Mouse (Mus musculus): Measurements from ENCODE around the gene Gabarapl2. TPM values are rescaled to one million over a fixed set of nuclear protein-coding genes. Genes with fewer than 3 reads are reported as not detected.

The Gabarapl2 gene
- polyA plus RNA-seq (2014; fragmentation: Illumina TruSeq; extraction: RNeasy Lipid Tissue Mini Kit (QIAGEN cat#74804); ENCODE audit: low read depth, low replicate concordance), result 165 TPM

GRCm38 (mm10) chr8:111940171-111941100, at the start of gene Gabarapl2:
Gene Gabarapl2, plus strand, starts transcription at chr8:111940703.

DNA sequence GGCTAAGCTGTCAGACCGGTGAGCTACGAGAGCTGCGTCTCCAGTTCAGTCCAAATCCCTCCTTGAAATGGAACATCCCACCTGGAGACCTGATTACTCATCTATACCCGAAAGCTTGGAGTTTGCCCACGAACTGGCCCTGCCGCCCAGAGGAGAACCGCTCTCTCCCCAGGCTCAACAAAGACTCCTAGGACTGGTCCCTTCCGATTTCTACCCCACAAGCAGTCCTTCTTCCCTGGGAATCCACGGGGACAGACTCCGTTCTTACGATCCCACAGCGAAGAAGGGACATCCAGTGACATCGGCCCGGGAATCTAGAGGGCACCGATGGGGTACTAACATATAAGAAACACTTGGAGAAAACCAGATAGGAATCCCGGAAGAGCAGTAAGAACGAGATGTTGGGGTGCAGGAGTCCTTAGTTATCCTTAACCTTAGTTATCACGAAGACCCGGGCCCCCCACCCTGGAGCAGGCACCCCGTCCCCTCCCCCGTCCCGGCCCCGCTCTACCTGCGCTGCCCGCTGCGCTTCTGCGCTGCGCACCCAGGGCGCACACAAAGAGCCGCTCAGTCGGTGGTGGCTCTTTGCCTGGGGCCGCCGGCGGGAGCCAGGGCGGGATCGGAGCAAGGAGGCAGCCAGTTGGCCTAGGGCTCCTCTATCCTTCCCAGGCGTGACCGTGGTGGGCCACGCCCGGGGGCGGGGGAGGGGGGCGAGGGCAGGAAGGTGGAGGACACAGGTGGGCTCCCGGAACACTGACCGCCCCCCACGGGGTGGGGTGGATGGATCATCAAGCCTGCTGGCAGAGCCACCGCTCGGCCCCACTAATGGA, 30.7 kb upstream of the Gabarapl2 start, which contains the start of gene Chst5:
Chst5 (minus strand) TSS at position 827 of the 830 bp plus-strand sequence.

DNA sequence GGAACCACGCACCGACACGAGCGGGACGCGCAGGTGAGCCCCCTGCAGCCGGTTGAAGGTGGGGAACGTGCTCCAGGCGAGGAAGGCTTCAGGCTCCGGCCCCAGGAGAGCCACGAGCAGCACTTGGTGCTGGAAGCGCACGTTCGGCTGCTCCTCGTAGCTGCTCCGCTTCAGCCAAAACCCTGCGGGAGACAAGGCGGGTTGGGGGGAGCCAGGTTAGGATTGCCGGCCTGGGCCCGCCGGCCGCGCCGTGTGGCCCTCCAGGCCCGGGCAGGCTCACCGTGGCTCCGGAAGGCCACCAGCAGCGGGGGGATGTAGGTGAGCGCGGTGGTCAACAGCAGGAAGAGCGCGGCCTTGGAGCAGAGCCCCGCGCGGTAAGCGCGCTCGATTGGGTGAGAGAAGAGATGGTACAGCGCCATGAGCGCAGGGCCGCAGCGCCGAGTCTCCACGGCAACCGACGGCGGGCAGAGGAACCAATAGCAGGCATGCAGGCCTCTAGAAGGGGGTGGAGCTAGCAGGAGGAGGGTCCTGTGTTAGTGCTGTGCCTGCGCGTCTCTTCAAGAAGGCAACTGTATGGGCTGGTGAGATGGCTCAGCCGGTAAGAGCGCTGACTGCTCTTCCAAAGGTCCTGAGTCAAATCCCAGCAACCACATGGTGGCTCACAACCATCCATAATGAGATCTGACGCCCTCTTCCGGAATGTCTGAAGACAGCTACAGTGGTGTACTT, 7.0 kb upstream of the Gabarapl2 start, which contains the start of gene Tmem231:
Tmem231 (minus strand) TSS at position 534 of the 729 bp plus-strand sequence.

DNA sequence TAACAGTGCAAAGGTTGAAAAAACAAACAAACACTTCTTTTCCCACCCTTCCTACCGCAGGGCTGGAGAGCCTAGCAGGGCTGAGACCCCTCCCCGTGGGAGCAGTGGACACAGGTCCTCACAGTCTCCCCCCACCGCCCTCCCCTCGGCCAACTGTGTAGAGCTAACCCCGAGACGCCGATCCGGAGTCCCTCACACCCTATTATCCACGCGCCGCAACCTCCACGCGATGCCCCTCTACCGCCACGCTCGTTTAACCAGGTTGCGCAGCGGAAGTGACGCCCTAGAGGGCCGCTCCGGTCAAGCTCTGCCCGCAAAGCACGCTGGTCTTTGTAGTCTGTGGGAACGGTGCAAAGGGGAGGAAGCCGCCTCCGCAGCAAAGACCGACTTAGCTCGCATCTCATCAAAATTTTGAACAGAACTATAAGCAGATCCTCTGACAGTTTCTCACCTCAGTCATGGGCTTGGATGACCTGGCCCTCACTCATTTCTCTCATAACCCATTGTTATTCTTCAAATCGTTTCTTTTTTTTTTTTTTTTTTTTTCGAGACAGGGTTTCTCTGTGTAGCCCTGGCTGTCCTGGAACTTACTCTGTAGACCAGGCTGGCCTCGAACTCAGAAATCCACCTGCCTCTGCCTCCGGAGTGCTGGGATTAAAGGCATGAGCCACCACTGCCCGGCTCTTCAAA, 51.7 kb downstream of the Gabarapl2 start, which contains the start of gene Adat1:
Adat1 (minus strand) TSS at position 290 of the 690 bp plus-strand sequence.

Other genes starting within 250 kb of the Gabarapl2 start
- 0.91 TPM for gene Ctrb1, start 249.7 kb upstream of the Gabarapl2 start, polyA plus RNA-seq (2014; fragmentation: Illumina TruSeq; extraction: RNeasy Lipid Tissue Mini Kit (QIAGEN cat#74804); ENCODE audit: low read depth, low replicate concordance)
- 0.85 TPM for gene Bcar1, start 196.9 kb upstream of the Gabarapl2 start, polyA plus RNA-seq (2014; fragmentation: Illumina TruSeq; extraction: RNeasy Lipid Tissue Mini Kit (QIAGEN cat#74804); ENCODE audit: low read depth, low replicate concordance)
- 81.6 TPM for gene Cfdp1, start 86.4 kb upstream of the Gabarapl2 start, polyA plus RNA-seq (2014; fragmentation: Illumina TruSeq; extraction: RNeasy Lipid Tissue Mini Kit (QIAGEN cat#74804); ENCODE audit: low read depth, low replicate concordance)
- gene Tmem170, start 64.0 kb upstream of the Gabarapl2 start, polyA plus RNA-seq (2014; fragmentation: Illumina TruSeq; extraction: RNeasy Lipid Tissue Mini Kit (QIAGEN cat#74804); ENCODE audit: low read depth, low replicate concordance), result 33.1 TPM
- gene Chst5, start 30.3 kb upstream of the Gabarapl2 start, polyA plus RNA-seq (2014; fragmentation: Illumina TruSeq; extraction: RNeasy Lipid Tissue Mini Kit (QIAGEN cat#74804); ENCODE audit: low read depth, low replicate concordance), result 0.25 TPM
- gene Tmem231, start 6.8 kb upstream of the Gabarapl2 start, polyA plus RNA-seq (2014; fragmentation: Illumina TruSeq; extraction: RNeasy Lipid Tissue Mini Kit (QIAGEN cat#74804); ENCODE audit: low read depth, low replicate concordance), result 1.4 TPM
- gene Adat1, start 51.6 kb downstream of the Gabarapl2 start, polyA plus RNA-seq (2014; fragmentation: Illumina TruSeq; extraction: RNeasy Lipid Tissue Mini Kit (QIAGEN cat#74804); ENCODE audit: low read depth, low replicate concordance), result 2.6 TPM
- 36.3 TPM for gene Kars, start 70.6 kb downstream of the Gabarapl2 start, polyA plus RNA-seq (2014; fragmentation: Illumina TruSeq; extraction: RNeasy Lipid Tissue Mini Kit (QIAGEN cat#74804); ENCODE audit: low read depth, low replicate concordance)
- gene Terf2ip, start 70.7 kb downstream of the Gabarapl2 start, polyA plus RNA-seq (2014; fragmentation: Illumina TruSeq; extraction: RNeasy Lipid Tissue Mini Kit (QIAGEN cat#74804); ENCODE audit: low read depth, low replicate concordance), result 20.5 TPM
- 0.95 TPM for gene Gm6793, start 74.3 kb downstream of the Gabarapl2 start, polyA plus RNA-seq (2014; fragmentation: Illumina TruSeq; extraction: RNeasy Lipid Tissue Mini Kit (QIAGEN cat#74804); ENCODE audit: low read depth, low replicate concordance)